ENCODE assay signal across 8 mouse cellular contexts in genomic region chr6:28831854-28832750, GRCm38 (mm10). TPM values are rescaled to one million over a fixed set of nuclear protein-coding genes. Genes with fewer than 3 reads are reported as not detected.
DNase-seq lines count a peak whose midpoint lies in the region; ATAC-seq and TF ChIP-seq lines count a peak whose summit lies in the region.

No protein-coding gene starts in this region.

- TF ChIP-seq POLR2A in liver, adult 2 months (IDR thresholded peaks at IDR 0.05; ENCODE audit: extremely low read depth, insufficient read depth, low read length) = no peak

- peaks cover 30% of the 10 kb centered on the region for H3K4me1 ChIP-seq in heart, embryonic 10.5 days
- H3K4me1 ChIP-seq in embryonic facial prominence, embryonic 10.5 days = peaks cover 35% of the 10 kb centered on the region
- peaks cover 50% of the 10 kb centered on the region for H3K4me1 ChIP-seq in hindbrain, embryonic 12.5 days
- no peaks in the 10 kb centered on the region for H3K4me1 ChIP-seq in liver, adult 2 months (ENCODE audit: control insufficient read depth, insufficient read depth, low read length)
- peaks cover 34% of the 10 kb centered on the region for H3K4me1 ChIP-seq in neural tube, embryonic 11.5 days (ENCODE audit: control insufficient read depth, insufficient read depth, low read length)

- ATAC-seq in hindbrain, embryonic 12.5 days (ENCODE audit: low FRiP score) = peak; percentile 48
- ATAC-seq in neural tube, embryonic 11.5 days (ENCODE audit: insufficient read depth, low FRiP score, low TSS enrichment) = peak; percentile 15; the same call in 1 of the 2 replicates

- H3K4me3 ChIP-seq in heart, embryonic 10.5 days = peak overlapping the region; percentile 77
- peak overlapping the region; percentile 75 for H3K4me3 ChIP-seq in embryonic facial prominence, embryonic 10.5 days
- peak overlapping the region; percentile 80 for H3K4me3 ChIP-seq in hindbrain, embryonic 12.5 days
- peak overlapping the region; percentile 54; the same call in 1 of the 2 replicates for H3K4me3 ChIP-seq in liver, adult 2 months (ENCODE audit: insufficient read depth, low read depth, low read length)
- peak overlapping the region; percentile 84 for H3K4me3 ChIP-seq in neural tube, embryonic 11.5 days (ENCODE audit: low read depth, low read length)

- peaks cover 6% of the 10 kb centered on the region; the same call in 1 of the 2 replicates for H3K36me3 ChIP-seq in heart, embryonic 10.5 days
- H3K36me3 ChIP-seq in embryonic facial prominence, embryonic 10.5 days (replicated peaks) = peaks cover 9% of the 10 kb centered on the region
- H3K36me3 ChIP-seq in hindbrain, embryonic 12.5 days = no peaks in the 10 kb centered on the region
- no peaks in the 10 kb centered on the region for H3K36me3 ChIP-seq in liver, adult 2 months (ENCODE audit: control insufficient read depth, insufficient read depth, low read length)
- 0 out of 2 replicates have a peak, but pooled peaks cover 2% of the 10 kb centered on the region for H3K36me3 ChIP-seq in neural tube, embryonic 11.5 days (ENCODE audit: control insufficient read depth, insufficient read depth, low read length)

- peaks cover 30% of the 10 kb centered on the region for H3K27me3 ChIP-seq in heart, embryonic 10.5 days (ENCODE audit: insufficient read depth, poor library complexity, severe bottlenecking)
- peaks cover 64% of the 10 kb centered on the region for H3K27me3 ChIP-seq in embryonic facial prominence, embryonic 10.5 days (replicated peaks; ENCODE audit: low read depth, poor library complexity, severe bottlenecking)
- H3K27me3 ChIP-seq in hindbrain, embryonic 12.5 days = peaks cover 12% of the 10 kb centered on the region
- H3K27me3 ChIP-seq in liver, adult 2 months (ENCODE audit: control insufficient read depth, insufficient read depth, low read length) = no peaks in the 10 kb centered on the region
- peaks cover 4% of the 10 kb centered on the region; the same call in 1 of the 2 replicates for H3K27me3 ChIP-seq in neural tube, embryonic 11.5 days (ENCODE audit: control insufficient read depth, insufficient read depth, low read length)

- no peaks in the 10 kb centered on the region for H3K9me3 ChIP-seq in heart, embryonic 10.5 days
- H3K9me3 ChIP-seq in embryonic facial prominence, embryonic 10.5 days = no peaks in the 10 kb centered on the region
- H3K9me3 ChIP-seq in hindbrain, embryonic 12.5 days (replicated peaks) = no peaks in the 10 kb centered on the region
- H3K9me3 ChIP-seq in neural tube, embryonic 11.5 days (ENCODE audit: control insufficient read depth, low read length) = no peaks in the 10 kb centered on the region

- peaks cover 6% of the 10 kb centered on the region for H3K79me2 ChIP-seq in liver, adult 2 months (ENCODE audit: control insufficient read depth, insufficient read depth, low read length)

- peak overlapping the region; percentile 97 for H3K4me2 ChIP-seq in hindbrain, embryonic 12.5 days (replicated peaks)
- H3K4me2 ChIP-seq in neural tube, embryonic 11.5 days (ENCODE audit: low read depth) = peak overlapping the region; percentile 94

- intact Hi-C loops in heart, postnatal 25 days (cut with DNase I) = loop anchor here (10.0 kb wide), 1 partner anchor 193 kb away; no protein-coding TSS in a partner anchor

- no peak for TF ChIP-seq CTCF in liver, adult 2 months (IDR thresholded peaks at IDR 0.05; ENCODE audit: low read depth, low read length)

- DNase-seq in heart, embryonic 10.5 days (ENCODE audit: low spot score) = no peak
- no peak for DNase-seq in heart, postnatal 25 days (ENCODE audit: low spot score)
- DNase-seq in ZHBTc4 (ENCODE audit: low read depth, low spot score) (peak; percentile 70), MN1 (ENCODE audit: low spot score) (no peak)
- peak; percentile 71 for DNase-seq in embryonic facial prominence, embryonic 10.5 days (ENCODE audit: low spot score)
- DNase-seq in liver, adult 2 months (ENCODE audit: extremely low read depth, low read depth, low spot score) = no peak
- peak; percentile 73 for DNase-seq in neural tube, embryonic 11.5 days (ENCODE audit: low spot score)

- peak overlapping the region; percentile 92 for H3K9ac ChIP-seq in hindbrain, embryonic 12.5 days
- peak overlapping the region; percentile 49 for H3K9ac ChIP-seq in liver, adult 2 months (ENCODE audit: low read depth, low read length)
- peak overlapping the region; percentile 95 for H3K9ac ChIP-seq in neural tube, embryonic 11.5 days (ENCODE audit: low read length)

- WGBS in heart, embryonic 10.5 days = under 1% methylated on average over 82 of the region's 82 CpGs
- under 1% methylated on average over 81 of the region's 82 CpGs for WGBS in embryonic facial prominence, embryonic 10.5 days
- under 1% methylated on average over 79 of the region's 82 CpGs for WGBS in hindbrain, embryonic 12.5 days
- WGBS in liver, adult 2 months = 21% methylated on average over 77 of the region's 82 CpGs
- WGBS in neural tube, embryonic 11.5 days = under 1% methylated on average over 71 of the region's 82 CpGs

- peak overlapping the region; percentile 82 for H3K27ac ChIP-seq in heart, embryonic 10.5 days
- peak overlapping the region; percentile 85 for H3K27ac ChIP-seq in embryonic facial prominence, embryonic 10.5 days (replicated peaks)
- peak overlapping the region; percentile 95 for H3K27ac ChIP-seq in hindbrain, embryonic 12.5 days
- H3K27ac ChIP-seq in liver, adult 2 months (replicated peaks; ENCODE audit: insufficient read depth, low read depth, low read length) = no peak overlapping the region
- H3K27ac ChIP-seq in neural tube, embryonic 11.5 days (ENCODE audit: low read depth, low read length) = peak overlapping the region; percentile 92

RNA-seq across cellular contexts. Expression of gene Lrrc4, which starts 0.6 kb away (rescaled TPM):
- polyA plus RNA-seq in heart, embryonic 10.5 days (2016; fragmentation: Nextera tagmentation; extraction: Ambion mirVana) = 0.73 and 0.87 TPM in 2 replicates
- under 1 TPM; 0.23 to 0.36 TPM for total RNA-seq in heart, postnatal 25 days (2021)
- 0.79 and 0.98 TPM in 2 replicates for polyA plus RNA-seq in embryonic facial prominence, embryonic 10.5 days (2016; fragmentation: Nextera tagmentation; extraction: Ambion mirVana)
- 3.6 and 4.6 TPM in 2 replicates for polyA plus RNA-seq in hindbrain, embryonic 12.5 days (2016; fragmentation: Nextera tagmentation; extraction: Ambion mirVana)
- total RNA-seq in liver, adult 2 months (2014; rRNA removed) = 0.07 TPM in 1 of 2 replicates, not detected in the other
- 0.10 TPM in 1 of 2 replicates, not detected in the other for polyA plus RNA-seq in liver, adult 2 months (2012; rRNA removed)
- polyA plus RNA-seq in neural tube, embryonic 11.5 days (2014; fragmentation: Nextera tagmentation; extraction: Ambion mirVana) = 6.3 and 7.2 TPM in 2 replicates

Comparison
In these comparisons a context has a peak if more than half of its experiments do, and no peak if none do; other contexts are left out.
1. DNase-seq: peak in ZHBTc4 (single experiment), embryonic facial prominence, embryonic 10.5 days (single experiment) and neural tube, embryonic 11.5 days (single experiment); none in heart, embryonic 10.5 days (single experiment), heart, postnatal 25 days (single experiment), liver, adult 2 months (single experiment) and MN1 (single experiment).
2. Peak in every context shown above with its lines, with median percentiles within 50 percentile points of each other: H3K4me3 ChIP-seq and H3K9ac ChIP-seq.